In genomic region chr17:53973606-53974005, GRCm38 (mm10) we compare ENCODE assay signal across 37 mouse cellular contexts. TPM values are rescaled to one million over a fixed set of nuclear protein-coding genes. Genes with fewer than 3 reads are reported as not detected.
"Had no signal": no experiment of that assay in that cellular context is flagged by ENCODE, and none has a peak within 500 bp of the region (broad histone marks: within the 10 kb centered on the region; RNA-seq: fewer than 3 reads in every experiment).

No protein-coding gene starts in this region.

- H3K4me1 ChIP-seq: limb, embryonic 10.5 days; limb, embryonic 12.5 days; limb, embryonic 13.5 days; limb, embryonic 15.5 days; liver, embryonic 12.5 days; liver, embryonic 13.5 days; liver, embryonic 15.5 days; lung, embryonic 15.5 days; megakaryocyte, embryonic 14.5 days; midbrain, embryonic 10.5 days; midbrain, embryonic 12.5 days; midbrain, embryonic 13.5 days; midbrain, embryonic 15.5 days had no signal

- H3K27ac ChIP-seq: limb, embryonic 10.5 days; limb, embryonic 12.5 days; limb, embryonic 13.5 days; limb, embryonic 15.5 days; liver, embryonic 12.5 days; liver, embryonic 13.5 days; liver, embryonic 14.5 days; liver, embryonic 15.5 days; lung, embryonic 15.5 days; macrophage; midbrain, embryonic 10.5 days; midbrain, embryonic 12.5 days; midbrain, embryonic 13.5 days; midbrain, embryonic 15.5 days had no signal

- DNase-seq: left cerebral cortex, postnatal 4 days; liver; liver, embryonic 13.5 days; liver, postnatal 0 days; lung, adult 18-20 months; lung, adult 2 months; lung, embryonic 14.5 days; lung, postnatal 10 days; lung, postnatal 14 days; lung, postnatal 36 days; lung, postnatal 4 days; midbrain, embryonic 14.5 days had no signal

- H3K36me3 ChIP-seq: limb, embryonic 10.5 days; limb, embryonic 12.5 days; limb, embryonic 13.5 days; limb, embryonic 15.5 days; liver, embryonic 12.5 days; liver, embryonic 13.5 days; liver, embryonic 15.5 days; lung, embryonic 15.5 days; midbrain, embryonic 10.5 days; midbrain, embryonic 12.5 days; midbrain, embryonic 13.5 days; midbrain, embryonic 15.5 days had no signal

- H3K9me3 ChIP-seq: limb, embryonic 10.5 days; limb, embryonic 12.5 days; limb, embryonic 13.5 days; limb, embryonic 15.5 days; liver, embryonic 12.5 days; liver, embryonic 13.5 days; liver, embryonic 15.5 days; lung, embryonic 15.5 days; midbrain, embryonic 10.5 days; midbrain, embryonic 12.5 days; midbrain, embryonic 13.5 days; midbrain, embryonic 15.5 days had no signal

- H3K4me3 ChIP-seq: limb, embryonic 10.5 days; limb, embryonic 12.5 days; limb, embryonic 13.5 days; limb, embryonic 15.5 days; liver, embryonic 12.5 days; liver, embryonic 13.5 days; liver, embryonic 15.5 days; lung, embryonic 15.5 days; megakaryocyte, embryonic 14.5 days; midbrain, embryonic 10.5 days; midbrain, embryonic 12.5 days; midbrain, embryonic 13.5 days; midbrain, embryonic 15.5 days; myocyte had no signal

- H3K9ac ChIP-seq: limb, embryonic 12.5 days; limb, embryonic 13.5 days; limb, embryonic 15.5 days; liver, embryonic 12.5 days; liver, embryonic 13.5 days; liver, embryonic 14.5 days; liver, embryonic 15.5 days; liver, postnatal 0 days; lung, embryonic 14.5 days; lung, embryonic 15.5 days; midbrain, embryonic 12.5 days; midbrain, embryonic 13.5 days; midbrain, embryonic 15.5 days had no signal

RNA-seq across cellular contexts. Expression of gene Sult1c1, which starts 16.9 kb away (rescaled TPM):
- total RNA-seq: left cerebral cortex, postnatal 10 days; left cerebral cortex, postnatal 14 days; left cerebral cortex, postnatal 25 days; left cerebral cortex, postnatal 36 days; left cerebral cortex, postnatal 4 days; liver, adult 2 months; megakaryocyte progenitor cell, adult 5-6 weeks; megakaryocyte, adult 5-6 weeks; megakaryocyte-erythroid progenitor cell, adult 5-6 weeks; midbrain, postnatal 0 days; monocyte, adult 5-6 weeks had no signal
